Mouse (Mus musculus): ENCODE data around the gene Ttbk2. TPM values are rescaled to one million over a fixed set of nuclear protein-coding genes. Genes with fewer than 3 reads are reported as not detected.

Ttbk2 gene
- total RNA-seq, 2 experiments from 2014 or later, result 7.6 to 9.2 TPM

GRCm38 (mm10) chr2:120849449-120850423 is 668 bp downstream of the Ttbk2 start, which contains the start of gene Cdan1:
Cdan1 (minus strand) TSS chr2:120850128.
- Histone ChIP-seq H3K4me3 (peak within 1 kb of the TSS; percentile 99), H3K27ac (peak within 1 kb of the TSS; percentile 89)
- no peak for DNase-seq
- TF ChIP-seq CTCF (IDR thresholded peaks at IDR 0.05), result no peak
- intact Hi-C loops (cut with DNase I), result loop anchor here (1.0 kb wide), 1 partner anchor 118 kb away; no protein-coding TSS in a partner anchor

DNA sequence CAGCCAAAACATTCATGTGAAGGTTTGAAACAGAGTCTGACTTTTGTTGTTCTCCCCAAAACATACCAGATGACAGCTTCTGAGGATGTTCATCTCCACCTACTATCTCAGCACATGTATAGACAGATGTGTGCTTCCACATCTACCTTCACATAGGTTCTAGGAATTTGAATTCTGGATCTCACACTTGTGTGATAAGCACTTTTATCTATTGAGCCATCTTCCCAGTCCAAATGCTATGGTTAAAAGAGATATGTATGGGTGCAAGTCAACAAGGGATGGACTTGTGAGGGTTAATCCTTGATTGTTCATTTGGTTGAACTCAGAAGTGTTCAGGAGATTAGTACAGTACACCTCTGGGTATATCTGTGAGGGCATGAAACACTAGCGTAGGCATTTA is 5.1 kb downstream of the Ttbk2 start:
- no peak for TF ChIP-seq CTCF (IDR thresholded peaks at IDR 0.05)
- no peak overlapping the region for H3K27ac ChIP-seq
- H3K4me3 ChIP-seq, result no peak overlapping the region
- intact Hi-C loops (cut with DNase I), result no loop called here
- DNase-seq, result no peak

DNA sequence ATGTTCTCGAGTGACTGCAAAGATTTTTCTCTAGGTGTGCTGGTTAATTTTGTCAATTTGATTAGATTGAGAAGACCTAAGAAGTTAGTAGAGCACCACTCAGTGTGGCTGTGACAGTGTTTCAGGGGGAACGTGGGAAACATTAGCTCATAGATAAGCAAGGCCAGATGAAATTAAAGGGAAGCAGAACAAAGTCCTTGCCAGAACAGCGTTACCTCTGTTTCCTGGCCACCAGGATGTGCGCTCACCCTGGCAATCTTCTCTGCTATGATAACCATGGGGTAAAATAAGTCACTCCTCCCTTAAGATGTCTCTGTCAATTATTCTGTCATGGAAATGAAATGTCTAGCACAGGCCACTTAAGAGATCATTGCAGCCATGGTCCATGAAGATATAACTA is 6.4 kb downstream of the Ttbk2 start:
- H3K4me3 ChIP-seq, result no peak overlapping the region
- no peak for TF ChIP-seq CTCF (IDR thresholded peaks at IDR 0.05)
- DNase-seq, result no peak
- H3K27ac ChIP-seq, result no peak overlapping the region
- intact Hi-C loops (cut with DNase I), result no loop called here

GRCm38 (mm10) chr2:120841211-120841610 is 9.2 kb downstream of the Ttbk2 start:
- DNase-seq, result no peak
- H3K4me3 ChIP-seq, result no peak overlapping the region
- intact Hi-C loops (cut with DNase I), result no loop called here
- TF ChIP-seq CTCF (IDR thresholded peaks at IDR 0.05), result no peak
- no peak overlapping the region for H3K27ac ChIP-seq

- Histone ChIP-seq H3K27ac (no peak overlapping the region), H3K4me3 (no peak overlapping the region)
- no peak for TF ChIP-seq CTCF (IDR thresholded peaks at IDR 0.05)
- intact Hi-C loops (cut with DNase I), result no loop called here
- no peak for DNase-seq
Observed at GRCm38 (mm10) chr2:120835167-120835566, 15.2 kb downstream of the Ttbk2 start.

DNA sequence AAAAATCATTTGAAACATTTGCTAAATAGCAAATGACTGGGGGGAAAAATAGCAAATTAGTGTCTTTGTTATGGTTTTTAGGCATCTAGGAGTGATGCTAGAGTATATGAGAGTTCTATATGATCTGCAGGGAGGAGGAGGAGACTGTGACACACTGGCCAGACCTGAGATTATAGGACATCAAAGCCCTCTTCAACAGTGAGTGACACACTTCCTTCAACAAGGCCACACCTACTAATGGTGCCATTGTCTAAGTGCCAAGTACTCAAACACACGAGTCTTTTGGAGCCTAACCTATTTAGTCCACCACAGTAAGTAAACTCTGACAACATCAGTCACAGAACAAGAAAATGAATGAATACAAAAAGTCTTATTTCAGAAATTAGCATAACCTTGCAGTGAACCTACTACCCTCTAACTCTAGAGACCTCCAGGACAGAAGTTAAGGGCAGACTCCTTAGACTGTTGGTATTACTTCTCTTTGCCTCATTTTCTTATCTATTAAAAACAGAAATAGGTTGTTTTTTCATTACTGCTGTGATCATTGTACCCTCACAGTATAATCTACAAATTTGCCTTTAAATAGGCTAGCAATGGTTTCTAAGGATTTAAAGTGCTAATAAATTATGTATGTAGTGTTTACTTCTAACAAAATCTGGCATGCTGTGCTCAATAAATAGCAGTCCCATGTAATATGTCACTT is 23.3 kb downstream of the Ttbk2 start:
- TF ChIP-seq CTCF (IDR thresholded peaks at IDR 0.05), result no peak

DNA sequence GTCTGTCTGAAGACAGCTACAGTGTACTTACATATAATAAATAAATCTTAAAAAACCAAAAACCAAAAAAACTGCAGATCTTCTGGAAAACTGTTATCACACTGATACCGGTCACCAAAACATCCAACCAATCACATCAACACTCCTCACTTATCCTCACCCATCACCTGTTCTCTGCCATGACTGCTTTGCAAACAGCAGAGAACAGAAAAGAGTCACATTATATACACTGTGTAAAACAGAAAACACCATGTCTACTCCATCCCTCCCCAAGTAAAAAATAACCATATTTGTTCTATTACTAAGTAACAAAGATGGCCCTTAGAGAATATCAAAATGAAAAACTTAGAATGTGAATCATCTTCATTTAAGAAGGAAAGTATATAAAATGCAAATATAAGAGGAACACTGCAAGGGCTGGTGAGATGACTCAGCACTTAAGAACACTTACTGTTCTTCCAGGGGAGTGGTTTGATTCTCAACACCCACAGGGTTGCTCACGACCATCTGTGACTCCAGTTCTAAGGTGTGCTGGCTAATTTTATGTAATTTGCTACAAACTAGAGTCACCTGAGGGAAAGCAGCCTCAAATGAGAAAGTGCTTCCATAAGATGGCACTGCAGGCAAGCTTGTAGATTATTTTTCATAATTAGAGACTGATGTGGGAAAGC is 80.0 kb downstream of the Ttbk2 start:
- TF ChIP-seq CTCF (IDR thresholded peaks at IDR 0.05), result no peak; the same call in 1 of the 2 replicates
- no peak for DNase-seq
- Histone ChIP-seq H3K4me3 (no peak overlapping the region), H3K27ac (no peak overlapping the region)
- intact Hi-C loops (cut with DNase I), result no loop called here

More for the DNA sequence above, 23.3 kb downstream of the Ttbk2 start:
- intact Hi-C loops (cut with DNase I), result no loop called here
- Histone ChIP-seq H3K27ac (no peak overlapping the region), H3K4me3 (no peak overlapping the region)
- DNase-seq, result no peak

GRCm38 (mm10) chr2:120761922-120762321 is 88.5 kb downstream of the Ttbk2 start:
- Histone ChIP-seq H3K4me3 (no peak overlapping the region), H3K27ac (no peak overlapping the region)
- no peak for DNase-seq
- intact Hi-C loops (cut with DNase I), result no loop called here
- TF ChIP-seq CTCF (IDR thresholded peaks at IDR 0.05), result no peak

DNA sequence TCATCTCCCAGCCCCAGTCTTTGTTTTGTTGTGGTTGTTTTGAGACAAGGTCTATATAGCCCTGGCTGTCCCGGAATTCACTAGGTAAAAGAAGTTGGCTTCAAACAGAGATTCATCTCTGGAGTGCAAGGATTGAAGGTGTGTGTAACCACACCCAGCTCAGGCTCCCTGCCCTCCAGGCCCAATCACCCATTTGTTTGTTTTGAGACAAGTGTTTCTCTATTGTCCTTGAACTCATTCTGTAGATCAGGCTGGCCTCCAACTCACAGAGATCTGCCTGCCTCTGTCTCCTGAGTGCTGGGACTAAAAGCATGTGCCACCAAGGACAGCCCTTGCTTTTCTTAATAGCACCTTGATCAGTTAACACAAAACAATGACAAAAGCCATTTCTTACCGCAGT is 102.4 kb downstream of the Ttbk2 start:
- no peak for DNase-seq
- TF ChIP-seq CTCF (IDR thresholded peaks at IDR 0.05), result no peak
- H3K4me3 ChIP-seq, result no peak overlapping the region
- intact Hi-C loops (cut with DNase I), result no loop called here
- no peak overlapping the region for H3K27ac ChIP-seq

- H3K27ac ChIP-seq, result no peak overlapping the region; the same call in 1 of the 2 replicates
Observed at GRCm38 (mm10) chr2:120745496-120745895, 104.9 kb downstream of the Ttbk2 start.

DNA sequence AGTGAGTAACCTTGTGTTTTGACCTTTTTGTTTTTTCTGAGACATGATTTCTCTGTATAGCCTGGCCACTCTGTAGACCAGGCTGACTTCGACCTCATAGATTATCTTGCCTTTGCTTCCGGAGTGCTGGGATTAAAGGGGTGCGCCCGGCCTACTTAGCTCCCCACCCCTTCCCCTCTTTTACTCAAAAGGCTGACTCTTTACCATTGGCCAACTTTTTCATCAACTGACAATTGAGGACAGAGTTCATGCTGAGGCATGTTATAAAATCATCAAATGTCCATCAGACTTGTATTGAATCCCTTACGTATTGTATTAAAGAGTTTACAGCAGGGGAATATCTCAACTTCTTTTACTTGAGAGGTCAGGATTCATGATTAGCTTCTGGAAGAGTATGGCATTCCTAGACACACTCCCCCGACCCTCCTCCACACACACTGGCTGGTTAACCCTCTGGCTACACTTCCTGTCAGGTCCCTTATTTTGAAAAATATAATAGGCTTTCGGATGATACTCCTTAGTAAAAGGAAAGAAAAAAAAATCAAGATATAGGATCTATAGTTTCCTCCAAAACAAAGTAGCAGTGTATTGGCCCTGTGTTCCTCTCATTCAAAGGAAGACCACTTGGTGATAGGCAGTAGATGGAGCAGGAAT is 118.4 kb downstream of the Ttbk2 start:
- no peak for TF ChIP-seq CTCF (IDR thresholded peaks at IDR 0.05)
- H3K27ac ChIP-seq, result peak overlapping the region; percentile 93
- H3K4me3 ChIP-seq, result peak overlapping the region; percentile 84
- intact Hi-C loops (cut with DNase I), result loop anchor here (1.0 to 2.0 kb wide), 2 partner anchors 117 to 135 kb away; no protein-coding TSS in a partner anchor
- no peak for DNase-seq

More at GRCm38 (mm10) chr2:120745496-120745895, 104.9 kb downstream of the Ttbk2 start:
- DNase-seq, result no peak
- H3K4me3 ChIP-seq, result no peak overlapping the region
- intact Hi-C loops (cut with DNase I), result no loop called here
- no peak for TF ChIP-seq CTCF (IDR thresholded peaks at IDR 0.05)
